Mouse (Mus musculus) embryo, embryonic 9.5 days (tissue): ENCODE results near the gene Col26a1.
"Not testable (repeated sequence)": the region's sequence is repeated elsewhere in the genome, so short reads cannot be mapped to it uniquely, and the experiment has no call there.

Source experiments
- DNase-seq: peaks from one replicate; pipeline ENCODE4 v3.0.0-alpha.2; 2017; ENCODE audit errors: extremely low spot score

Col26a1 gene

GRCm38 (mm10) chr5:136753176-136753575 is 129.8 kb downstream of the Col26a1 start:
- not testable (repeated sequence) for DNase-seq

- no peak for DNase-seq
Observed at GRCm38 (mm10) chr5:136752104-136752503, 130.9 kb downstream of the Col26a1 start.

GRCm38 (mm10) chr5:136746596-136746995 is 136.4 kb downstream of the Col26a1 start:
- DNase-seq = no peak

- DNase-seq = no peak
Observed at GRCm38 (mm10) chr5:136738918-136739317, 144.1 kb downstream of the Col26a1 start.

- DNase-seq = not testable (repeated sequence)
Observed at GRCm38 (mm10) chr5:136726271-136726670, 156.7 kb downstream of the Col26a1 start.

- no peak for DNase-seq
Observed at GRCm38 (mm10) chr5:136721596-136721995, 161.4 kb downstream of the Col26a1 start.

GRCm38 (mm10) chr5:136718656-136719055 is 164.4 kb downstream of the Col26a1 start:
- no peak for DNase-seq

- no peak for DNase-seq
Observed at GRCm38 (mm10) chr5:136717573-136717854, 165.5 kb downstream of the Col26a1 start.

GRCm38 (mm10) chr5:136716696-136717572 is 166.1 kb downstream of the Col26a1 start:
- DNase-seq = no peak

- peak; percentile 71 for DNase-seq
Observed at GRCm38 (mm10) chr5:136714879-136715278, 168.1 kb downstream of the Col26a1 start.

- DNase-seq = no peak
Observed at GRCm38 (mm10) chr5:136714232-136714875, 168.7 kb downstream of the Col26a1 start.

- DNase-seq = no peak
Observed at GRCm38 (mm10) chr5:136710742-136711141, 172.3 kb downstream of the Col26a1 start.

- no peak for DNase-seq
Observed at GRCm38 (mm10) chr5:136708116-136708515, 174.9 kb downstream of the Col26a1 start.

GRCm38 (mm10) chr5:136706803-136707202 is 176.2 kb downstream of the Col26a1 start:
- peak; percentile 81 for DNase-seq

- DNase-seq = no peak
Observed at GRCm38 (mm10) chr5:136705532-136705931, 177.5 kb downstream of the Col26a1 start.

- no peak for DNase-seq
Observed at GRCm38 (mm10) chr5:136704151-136704550, 178.9 kb downstream of the Col26a1 start.

- peak; percentile 33 for DNase-seq
Observed at GRCm38 (mm10) chr5:136703751-136704150, 179.3 kb downstream of the Col26a1 start.

GRCm38 (mm10) chr5:136702159-136702725 is 180.8 kb downstream of the Col26a1 start:
- no peak for DNase-seq

- no peak for DNase-seq
Observed at GRCm38 (mm10) chr5:136697618-136698017, 185.4 kb downstream of the Col26a1 start.

GRCm38 (mm10) chr5:136696516-136696915 is 186.5 kb downstream of the Col26a1 start:
- no peak for DNase-seq

- DNase-seq = no peak
Observed at GRCm38 (mm10) chr5:136694976-136695375, 188.0 kb downstream of the Col26a1 start.

- no peak for DNase-seq
Observed at GRCm38 (mm10) chr5:136693418-136693817, 189.6 kb downstream of the Col26a1 start.

- DNase-seq = no peak
Observed at GRCm38 (mm10) chr5:136692784-136693183, 190.2 kb downstream of the Col26a1 start, which contains the start of gene Myl10. Gene Myl10, plus strand, starts transcription at chr5:136693146.
